Mouse (Mus musculus) cerebellum, adult 18-20 months (tissue): ENCODE measurements around the gene Rasgrf1.
A peak's percentile ranks its signal among the peaks of the same experiment; 100 is the strongest.

ENCODE experiments used
- DNase-seq, 2 experiments: peaks; one replicate each; pipeline ENCODE4 v3.0.0; 2021

The Rasgrf1 gene

GRCm38 (mm10) chr9:89970886-89971486 is 61.3 kb downstream of the Rasgrf1 start:
- no peak for DNase-seq

GRCm38 (mm10) chr9:89972321-89972720 is 62.6 kb downstream of the Rasgrf1 start:
- peak in 1 of 2 experiments; percentile 43 for DNase-seq

GRCm38 (mm10) chr9:89973856-89974255 is 64.1 kb downstream of the Rasgrf1 start:
- no peak for DNase-seq

- DNase-seq: peak; percentile 39 to 59
Observed at GRCm38 (mm10) chr9:89974463-89974931, 64.8 kb downstream of the Rasgrf1 start.

- no peak for DNase-seq
Observed at GRCm38 (mm10) chr9:89976366-89976940, 66.7 kb downstream of the Rasgrf1 start.

- no peak for DNase-seq
Observed at GRCm38 (mm10) chr9:89979248-89979647, 69.5 kb downstream of the Rasgrf1 start.

- no peak for DNase-seq
Observed at GRCm38 (mm10) chr9:89982256-89982655, 72.5 kb downstream of the Rasgrf1 start.

- DNase-seq: no peak
Observed at GRCm38 (mm10) chr9:89988053-89988452, 78.3 kb downstream of the Rasgrf1 start.

GRCm38 (mm10) chr9:89988811-89989528 is 79.3 kb downstream of the Rasgrf1 start:
- no peak for DNase-seq

- DNase-seq: no peak
Observed at GRCm38 (mm10) chr9:90006432-90006831, 96.7 kb downstream of the Rasgrf1 start.

- no peak for DNase-seq
Observed at GRCm38 (mm10) chr9:90007094-90007493, 97.4 kb downstream of the Rasgrf1 start.

- no peak for DNase-seq
Observed at GRCm38 (mm10) chr9:90008138-90008537, 98.4 kb downstream of the Rasgrf1 start.

GRCm38 (mm10) chr9:90011849-90012248 is 102.1 kb downstream of the Rasgrf1 start:
- no peak for DNase-seq

GRCm38 (mm10) chr9:90014649-90015048 is 104.9 kb downstream of the Rasgrf1 start:
- no peak for DNase-seq

- no peak for DNase-seq
Observed at GRCm38 (mm10) chr9:90016204-90016603, 106.5 kb downstream of the Rasgrf1 start.

- DNase-seq: no peak
Observed at GRCm38 (mm10) chr9:90020866-90021265, 111.2 kb downstream of the Rasgrf1 start.

GRCm38 (mm10) chr9:90021442-90021841 is 111.7 kb downstream of the Rasgrf1 start:
- no peak for DNase-seq

- no peak for DNase-seq
Observed at GRCm38 (mm10) chr9:90027709-90028108, 118.0 kb downstream of the Rasgrf1 start.

- no peak for DNase-seq
Observed at GRCm38 (mm10) chr9:90033922-90034321, 124.2 kb downstream of the Rasgrf1 start.

GRCm38 (mm10) chr9:90035168-90035567 is 125.5 kb downstream of the Rasgrf1 start:
- DNase-seq: no peak

- no peak for DNase-seq
Observed at GRCm38 (mm10) chr9:90035794-90036193, 126.1 kb downstream of the Rasgrf1 start.

- DNase-seq: no peak
Observed at GRCm38 (mm10) chr9:90036313-90036712, 126.6 kb downstream of the Rasgrf1 start.

GRCm38 (mm10) chr9:90038535-90038934 is 128.8 kb downstream of the Rasgrf1 start:
- DNase-seq: no peak

GRCm38 (mm10) chr9:90040916-90041315 is 131.2 kb downstream of the Rasgrf1 start:
- no peak for DNase-seq
